Mouse (Mus musculus) stomach, postnatal 0 days (tissue): ENCODE measurements at regions not wholly inside any gene's neighbourhood (a gene's known extent, or its start where the extent isn't known, plus 50 kb on each side); places are given as distances from the start of the nearest gene placed in this dataset.

Experiments
- CTCF ChIP-seq: IDR thresholded peaks from 2 replicates; pipeline ENCODE4 v1.5.1; 2016; ENCODE audit warnings: antibody characterized with exemption, low read depth, mild to moderate bottlenecking, moderate library complexity
- EP300 ChIP-seq: optimal IDR thresholded peaks from 2 replicates; pipeline ENCODE3; 2016; ENCODE audit warnings: antibody characterized with exemption

- TF ChIP-seq CTCF (no peak), EP300 (no peak)
Observed at GRCm38 (mm10) chr13:101957782-101958181, 189.8 kb upstream of the Pik3r1 start.
